Mouse (Mus musculus): Measurements from ENCODE around the gene Sec16b.

DNA sequence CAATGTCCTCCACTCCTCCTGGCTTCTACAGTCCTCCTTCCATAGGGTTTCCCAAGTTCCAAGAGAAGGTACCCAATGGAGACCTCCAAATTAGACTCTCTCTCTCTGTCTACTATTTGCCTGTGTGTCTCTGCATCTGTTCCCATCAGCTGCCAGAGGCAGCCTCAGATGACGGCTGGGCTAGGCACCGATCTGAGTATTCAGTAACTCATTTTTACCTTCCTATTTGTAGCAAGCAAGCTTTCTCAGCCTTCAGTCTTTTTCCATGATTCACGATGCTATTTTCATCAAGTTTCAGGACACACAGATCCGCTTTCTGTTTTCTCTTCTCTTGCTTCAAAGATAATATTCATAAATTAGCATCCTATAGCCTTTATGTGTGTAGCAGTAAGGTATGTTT, 22.4 kb upstream of the Sec16b start:
- TF ChIP-seq CTCF (IDR thresholded peaks at IDR 0.05; ENCODE audit: low read depth, low read length): no peak
- TF ChIP-seq POLR2A (IDR thresholded peaks at IDR 0.05; ENCODE audit: insufficient read depth, low read length): no peak
- no peak for TF ChIP-seq EP300 (IDR thresholded peaks at IDR 0.05; ENCODE audit: insufficient read depth, low read depth, low read length)

All from ES-Bruce4 (cell line).